In genomic region chr15:86422858-86423257, GRCm38 (mm10) we compare ENCODE assay signal across 24 mouse cellular contexts.
DNase-seq lines count a peak whose midpoint lies in the region; ATAC-seq lines count a peak whose summit lies in the region.
"Had no signal": no experiment of that assay in that cellular context is flagged by ENCODE, and none has a peak within 500 bp of the region (broad histone marks: within the 10 kb centered on the region; RNA-seq: fewer than 3 reads in every experiment).

No protein-coding gene starts in this region.

- no peak overlapping the region for H3K4me3 ChIP-seq in hindbrain, embryonic 10.5 days
- H3K4me3 ChIP-seq in hindbrain, embryonic 16.5 days (ENCODE audit: low read length): no peak overlapping the region
- H3K4me3 ChIP-seq in midbrain, embryonic 10.5 days: no peak overlapping the region
- no peak overlapping the region for H3K4me3 ChIP-seq in midbrain, embryonic 14.5 days (replicated peaks; ENCODE audit: low read depth, low read length)
- H3K4me3 ChIP-seq in heart, embryonic 13.5 days: no peak overlapping the region
- H3K4me3 ChIP-seq: embryonic facial prominence, embryonic 10.5 days; embryonic facial prominence, embryonic 15.5 days; hindbrain, embryonic 15.5 days; layer of hippocampus, adult 2 months; limb, embryonic 15.5 days; myocyte had no signal

- H3K27ac ChIP-seq in hindbrain, embryonic 10.5 days: peak overlapping the region; percentile 72
- no peak overlapping the region for H3K27ac ChIP-seq in hindbrain, embryonic 16.5 days (ENCODE audit: low read depth, low read length)
- 0 out of 2 replicates have a peak overlapping the region, but pooled peaks have one; percentile 50 for H3K27ac ChIP-seq in midbrain, embryonic 10.5 days (replicated peaks)
- H3K27ac ChIP-seq in midbrain, embryonic 14.5 days (replicated peaks; ENCODE audit: low read depth, low read length): no peak overlapping the region
- peak overlapping the region; percentile 36; the same call in 1 of the 2 replicates for H3K27ac ChIP-seq in heart, embryonic 13.5 days (replicated peaks)
- H3K27ac ChIP-seq: embryonic facial prominence, embryonic 10.5 days; embryonic facial prominence, embryonic 15.5 days; hindbrain, embryonic 15.5 days; layer of hippocampus, adult 2 months; limb, embryonic 15.5 days had no signal

- H3K9ac ChIP-seq in hindbrain, embryonic 16.5 days (ENCODE audit: low read depth, low read length): no peak overlapping the region
- no peak overlapping the region for H3K9ac ChIP-seq in midbrain, embryonic 14.5 days (replicated peaks; ENCODE audit: low read length)
- H3K9ac ChIP-seq in heart, embryonic 13.5 days: no peak overlapping the region
- H3K9ac ChIP-seq: embryonic facial prominence, embryonic 15.5 days; hindbrain, embryonic 15.5 days; limb, embryonic 15.5 days had no signal

- no peak for ATAC-seq in hindbrain, embryonic 16.5 days
- no peak for ATAC-seq in midbrain, embryonic 14.5 days (ENCODE audit: low FRiP score, low TSS enrichment)
- ATAC-seq in heart, embryonic 13.5 days (ENCODE audit: extremely low read depth, insufficient number of reproducible peaks, low FRiP score, low TSS enrichment): no peak
- ATAC-seq in megakaryocyte-erythroid progenitor cell, adult 5-6 weeks (replicated peaks; ENCODE audit: low FRiP score, low TSS enrichment, poor library complexity, severe bottlenecking): peak; percentile 62; the same call in 1 of the 2 replicates
- ATAC-seq: forebrain, embryonic 14.5 days had no signal

- no peaks in the 10 kb centered on the region for H3K27me3 ChIP-seq in hindbrain, embryonic 10.5 days (ENCODE audit: insufficient read depth, poor library complexity, severe bottlenecking)
- no peaks in the 10 kb centered on the region for H3K27me3 ChIP-seq in hindbrain, embryonic 16.5 days (replicated peaks; ENCODE audit: control insufficient read depth, insufficient read depth, low read length)
- H3K27me3 ChIP-seq in midbrain, embryonic 10.5 days (ENCODE audit: low read depth, poor library complexity, severe bottlenecking): peaks cover 3% of the 10 kb centered on the region; the same call in 1 of the 2 replicates
- no peaks in the 10 kb centered on the region for H3K27me3 ChIP-seq in midbrain, embryonic 14.5 days (ENCODE audit: control insufficient read depth, insufficient read depth, low read length)
- H3K27me3 ChIP-seq in heart, embryonic 13.5 days (replicated peaks): peaks cover 76% of the 10 kb centered on the region
- H3K27me3 ChIP-seq: embryonic facial prominence, embryonic 15.5 days; hindbrain, embryonic 15.5 days; limb, embryonic 15.5 days had no signal

- no peak overlapping the region for H3K4me2 ChIP-seq in hindbrain, embryonic 16.5 days (ENCODE audit: low read length)
- no peak overlapping the region for H3K4me2 ChIP-seq in midbrain, embryonic 14.5 days (ENCODE audit: low read length)
- H3K4me2 ChIP-seq in heart, embryonic 13.5 days: no peak overlapping the region
- H3K4me2 ChIP-seq: embryonic facial prominence, embryonic 15.5 days; hindbrain, embryonic 15.5 days; limb, embryonic 15.5 days; midbrain, embryonic 11.5 days had no signal

- H3K36me3 ChIP-seq in hindbrain, embryonic 10.5 days: no peaks in the 10 kb centered on the region
- no peaks in the 10 kb centered on the region for H3K36me3 ChIP-seq in hindbrain, embryonic 16.5 days (ENCODE audit: control insufficient read depth, insufficient read depth, low read length)
- no peaks in the 10 kb centered on the region for H3K36me3 ChIP-seq in midbrain, embryonic 10.5 days
- H3K36me3 ChIP-seq in midbrain, embryonic 14.5 days (ENCODE audit: control insufficient read depth, insufficient read depth, low read length): no peaks in the 10 kb centered on the region
- H3K36me3 ChIP-seq in heart, embryonic 13.5 days: no peaks in the 10 kb centered on the region
- H3K36me3 ChIP-seq: embryonic facial prominence, embryonic 10.5 days; embryonic facial prominence, embryonic 15.5 days; hindbrain, embryonic 15.5 days; limb, embryonic 15.5 days had no signal

- H3K4me1 ChIP-seq in hindbrain, embryonic 10.5 days (replicated peaks): peaks cover 29% of the 10 kb centered on the region
- H3K4me1 ChIP-seq in hindbrain, embryonic 16.5 days (ENCODE audit: control insufficient read depth, insufficient read depth, low read depth, low read length): peaks cover 7% of the 10 kb centered on the region
- H3K4me1 ChIP-seq in midbrain, embryonic 10.5 days: peaks cover 57% of the 10 kb centered on the region
- H3K4me1 ChIP-seq in midbrain, embryonic 14.5 days (ENCODE audit: control insufficient read depth, insufficient read depth, low read length): peaks cover 14% of the 10 kb centered on the region; the same call in 1 of the 2 replicates
- H3K4me1 ChIP-seq in heart, embryonic 13.5 days: peaks cover 54% of the 10 kb centered on the region
- H3K4me1 ChIP-seq: embryonic facial prominence, embryonic 15.5 days had no signal

- WGBS in hindbrain, embryonic 10.5 days: 71% methylated on average over 1 of the region's 1 CpGs
- 72% methylated on average over 1 of the region's 1 CpGs for WGBS in hindbrain, embryonic 16.5 days
- WGBS in midbrain, embryonic 10.5 days: 67% methylated on average over 1 of the region's 1 CpGs
- WGBS in midbrain, embryonic 14.5 days: 62% methylated on average over 1 of the region's 1 CpGs
- WGBS in heart, embryonic 13.5 days: 32% methylated on average over 1 of the region's 1 CpGs

- no peaks in the 10 kb centered on the region for H3K9me3 ChIP-seq in hindbrain, embryonic 10.5 days
- H3K9me3 ChIP-seq in hindbrain, embryonic 16.5 days (ENCODE audit: control insufficient read depth, low read length): no peaks in the 10 kb centered on the region
- no peaks in the 10 kb centered on the region for H3K9me3 ChIP-seq in midbrain, embryonic 10.5 days (replicated peaks)
- H3K9me3 ChIP-seq in midbrain, embryonic 14.5 days (ENCODE audit: control insufficient read depth, low read length): no peaks in the 10 kb centered on the region
- no peaks in the 10 kb centered on the region for H3K9me3 ChIP-seq in heart, embryonic 13.5 days
- H3K9me3 ChIP-seq: embryonic facial prominence, embryonic 10.5 days; embryonic facial prominence, embryonic 15.5 days; hindbrain, embryonic 15.5 days; limb, embryonic 15.5 days had no signal

- no peak for DNase-seq in hindbrain, embryonic 10.5 days (ENCODE audit: low spot score)
- DNase-seq in midbrain, embryonic 10.5 days (ENCODE audit: low spot score): no peak
- DNase-seq in midbrain, embryonic 14.5 days: no peak
- DNase-seq in embryo, embryonic 9.5 days (ENCODE audit: extremely low spot score): no peak
- DNase-seq: adrenal gland, postnatal 25 days; B cell, adult 2 months; cerebellum, adult 18-20 months; cerebellum, postnatal 10 days; gastrocnemius, postnatal 36 days; kidney, adult 18-20 months; kidney, postnatal 36 days; lung, postnatal 36 days; thymus, postnatal 4 days had no signal

Comparison
In these comparisons a context has a peak if more than half of its experiments do, and no peak if none do; other contexts are left out.
1. H3K27ac ChIP-seq: peak in hindbrain, embryonic 10.5 days (single experiment), midbrain, embryonic 10.5 days (single experiment) and heart, embryonic 13.5 days (single experiment); none in hindbrain, embryonic 16.5 days (single experiment) and midbrain, embryonic 14.5 days (single experiment).